Mouse (Mus musculus) spleen, adult 2 months (tissue): ENCODE measurements around the gene Fam13a. TPM values are rescaled to one million over a fixed set of nuclear protein-coding genes. Genes with fewer than 3 reads are reported as not detected.

Experiments used
- DNase-seq, 2 experiments: peaks; one replicate each; pipeline versions ENCODE4 v3.0.0 to v3.0.0-alpha.2; 2012 to 2021; ENCODE audit warnings: low spot score in 2 of 2, low read depth in 1 of 2
- H3K27ac ChIP-seq: fragments of 200-500 bp; 2 replicates; pipeline ENCODE4 v1.5.1; 2012; ENCODE audit warnings: low read length, inconsistent platforms; ENCODE audit not compliant: insufficient read depth
- H3K27me3 ChIP-seq: fragments of 200-500 bp; 2 replicates; pipeline ENCODE4 v1.6.1; 2012; ENCODE audit warnings: mild to moderate bottlenecking, moderate library complexity, low read length, inconsistent platforms; ENCODE audit not compliant: control insufficient read depth, insufficient read depth
- H3K36me3 ChIP-seq: fragments of 200-500 bp; 2 replicates; pipeline ENCODE4 v1.6.1; 2012; ENCODE audit warnings: mild to moderate bottlenecking, low read length, inconsistent platforms; ENCODE audit not compliant: control insufficient read depth, insufficient read depth
- H3K4me1 ChIP-seq: fragments of 200-500 bp; 2 replicates; pipeline ENCODE4 v1.6.1; 2011; ENCODE audit warnings: inconsistent platforms; ENCODE audit not compliant: control insufficient read depth, insufficient read depth, insufficient read length
- H3K4me3 ChIP-seq: fragments of 200-500 bp; 2 replicates; pipeline ENCODE4 v1.5.1; 2011; ENCODE audit warnings: mild to moderate bottlenecking, inconsistent platforms; ENCODE audit not compliant: insufficient read depth, insufficient read length; ENCODE audit errors: extremely low read depth
- CTCF ChIP-seq: fragments of 200-500 bp; IDR thresholded peaks from 2 replicates; pipeline ENCODE4 v1.5.1; 2011; ENCODE audit warnings: mild to moderate bottlenecking, inconsistent platforms; ENCODE audit not compliant: insufficient read depth, insufficient read length, insufficient replicate concordance; ENCODE audit errors: extremely low read depth
- POLR2A ChIP-seq: fragments of 200-500 bp; IDR thresholded peaks from 2 replicates; pipeline ENCODE4 v1.6.1; 2011; ENCODE audit warnings: low read depth, low read length, inconsistent platforms
- WGBS: fragments of 180-500 bp; shearing (Covaris S2); methylation state at CpG from one replicate; pipeline ENCODE4 v1.1.7; 2018; 5-methylcytosine and 5-hydroxymethylcytosine counted together
- polyA plus RNA-seq: library from polyadenylated mRNA; depleted of rRNA; stranded (reverse); fragments of >200 nt; gene quantifications from 2 replicates; pipeline ENCODE4 v1.2.3, GENCODE M21; 2012

The Fam13a gene
- polyA plus RNA-seq, 1 experiment, result 0.78 TPM

- Histone ChIP-seq H3K27me3 (no peaks in the 10 kb centered on the region), H3K4me3 (no peak overlapping the region), H3K36me3 (peaks cover 10% of the 10 kb centered on the region), H3K4me1 (no peaks in the 10 kb centered on the region), H3K27ac (no peak overlapping the region)
- TF ChIP-seq POLR2A (no peak), CTCF (no peak)
- WGBS, result 91% methylated on average over 5 of the region's 5 CpGs
- DNase-seq, result no peak
Observed at GRCm38 (mm10) chr6:58922511-58922910, 101.8 kb downstream of the Fam13a start.

- no peak for DNase-seq
- TF ChIP-seq POLR2A, result no peak
- TF ChIP-seq CTCF, result no peak
- 65% methylated on average over 3 of the region's 3 CpGs for WGBS
- Histone ChIP-seq H3K36me3 (peaks cover 14% of the 10 kb centered on the region), H3K27ac (no peak overlapping the region), H3K4me3 (no peak overlapping the region), H3K27me3 (no peaks in the 10 kb centered on the region), H3K4me1 (no peaks in the 10 kb centered on the region)
Observed at GRCm38 (mm10) chr6:58921623-58922022, 102.7 kb downstream of the Fam13a start.

- no peak overlapping the region for H3K27ac ChIP-seq
- 91% methylated on average over 6 of the region's 6 CpGs for WGBS
- H3K27me3 ChIP-seq, result no peaks in the 10 kb centered on the region
- no peak for DNase-seq
- no peak overlapping the region for H3K4me3 ChIP-seq
- no peak for TF ChIP-seq CTCF
- TF ChIP-seq POLR2A, result no peak
- H3K4me1 ChIP-seq, result no peaks in the 10 kb centered on the region
- H3K36me3 ChIP-seq, result peaks cover 15% of the 10 kb centered on the region
Observed at GRCm38 (mm10) chr6:58920735-58921134, 103.6 kb downstream of the Fam13a start.

GRCm38 (mm10) chr6:58916498-58916897 is 107.9 kb downstream of the Fam13a start:
- Histone ChIP-seq H3K27me3 (no peaks in the 10 kb centered on the region), H3K4me3 (no peak overlapping the region), H3K27ac (no peak overlapping the region), H3K4me1 (no peaks in the 10 kb centered on the region), H3K36me3 (peaks cover 15% of the 10 kb centered on the region)
- 24% methylated on average over 5 of the region's 5 CpGs for WGBS
- no peak for DNase-seq
- no peak for TF ChIP-seq CTCF
- no peak for TF ChIP-seq POLR2A

- no peak overlapping the region for H3K4me3 ChIP-seq
- no peaks in the 10 kb centered on the region for H3K27me3 ChIP-seq
- TF ChIP-seq POLR2A, result no peak
- no peak for TF ChIP-seq CTCF
- no peak for DNase-seq
- peaks cover 13% of the 10 kb centered on the region for H3K36me3 ChIP-seq
- no peaks in the 10 kb centered on the region for H3K4me1 ChIP-seq
- H3K27ac ChIP-seq, result no peak overlapping the region
- WGBS, result 89% methylated on average over 5 of the region's 5 CpGs
Observed at GRCm38 (mm10) chr6:58913971-58914370, 110.4 kb downstream of the Fam13a start.

GRCm38 (mm10) chr6:58913551-58913950 is 110.8 kb downstream of the Fam13a start:
- H3K4me3 ChIP-seq, result no peak overlapping the region
- no peaks in the 10 kb centered on the region for H3K27me3 ChIP-seq
- WGBS, result 75% methylated on average over 3 of the region's 3 CpGs
- H3K36me3 ChIP-seq, result peaks cover 10% of the 10 kb centered on the region
- TF ChIP-seq POLR2A, result no peak
- H3K4me1 ChIP-seq, result no peaks in the 10 kb centered on the region
- H3K27ac ChIP-seq, result no peak overlapping the region
- no peak for DNase-seq

- WGBS, result 90% methylated on average over 5 of the region's 5 CpGs
- TF ChIP-seq POLR2A, result no peak
- no peak for TF ChIP-seq CTCF
- Histone ChIP-seq H3K36me3 (peaks cover 10% of the 10 kb centered on the region), H3K27me3 (no peaks in the 10 kb centered on the region), H3K4me3 (no peak overlapping the region), H3K27ac (no peak overlapping the region), H3K4me1 (no peaks in the 10 kb centered on the region)
- no peak for DNase-seq
Observed at GRCm38 (mm10) chr6:58912842-58913241, 111.5 kb downstream of the Fam13a start.

- TF ChIP-seq CTCF, result no peak
- TF ChIP-seq POLR2A, result no peak
- Histone ChIP-seq H3K4me1 (no peaks in the 10 kb centered on the region), H3K27ac (no peak overlapping the region), H3K27me3 (no peaks in the 10 kb centered on the region), H3K4me3 (no peak overlapping the region), H3K36me3 (peaks cover 10% of the 10 kb centered on the region)
- no peak for DNase-seq
- 93% methylated on average over 2 of the region's 2 CpGs for WGBS
Observed at GRCm38 (mm10) chr6:58907791-58908190, 116.6 kb downstream of the Fam13a start.
